Mouse (Mus musculus) neural tube, embryonic 11.5 days (tissue): ENCODE measurements around the gene Rtn2. TPM values are rescaled to one million over a fixed set of nuclear protein-coding genes. Genes with fewer than 3 reads are reported as not detected.

Experiments used
- ATAC-seq: fragments of 200-750 bp; cut with Nextera tagmentation; 2 replicates; pipeline ENCODE4 v1.8.0; 2017; ENCODE audit warnings: moderate number of reproducible peaks, mild to moderate bottlenecking, moderate TSS enrichment, moderate library complexity; ENCODE audit not compliant: insufficient read depth, low FRiP score, low TSS enrichment
- DNase-seq: peaks from one replicate; pipeline ENCODE4 v3.0.0-alpha.2; 2015; ENCODE audit warnings: low spot score
- H3K27ac ChIP-seq: fragments of 300-500 bp; sonication (generic); 2 replicates; pipeline ENCODE4 v1.5.1; 2014; ENCODE audit warnings: low read depth, mild to moderate bottlenecking, low read length
- H3K27me3 ChIP-seq: fragments of 300-500 bp; sonication (generic); 2 replicates; pipeline ENCODE4 v1.6.1; 2014; ENCODE audit warnings: mild to moderate bottlenecking, low read length, mixed read lengths; ENCODE audit not compliant: control insufficient read depth, insufficient read depth
- H3K36me3 ChIP-seq: fragments of 300-500 bp; sonication (generic); 2 replicates; pipeline ENCODE4 v1.6.1; 2014; ENCODE audit warnings: mild to moderate bottlenecking, low read length, moderate library complexity, mixed read lengths; ENCODE audit not compliant: control insufficient read depth, insufficient read depth
- H3K4me1 ChIP-seq: fragments of 300-500 bp; sonication (generic); 2 replicates; pipeline ENCODE4 v1.6.1; 2014; ENCODE audit warnings: low read length, mixed read lengths; ENCODE audit not compliant: control insufficient read depth, insufficient read depth
- H3K4me2 ChIP-seq: fragments of 300-500 bp; sonication (generic); 2 replicates; pipeline ENCODE4 v1.6.1; 2014; ENCODE audit warnings: low read depth, mild to moderate bottlenecking, moderate library complexity
- H3K4me3 ChIP-seq: fragments of 300-500 bp; sonication (generic); 2 replicates; pipeline ENCODE4 v1.5.1; 2014; ENCODE audit warnings: low read depth, low read length
- H3K9ac ChIP-seq: fragments of 300-500 bp; sonication (generic); 2 replicates; pipeline ENCODE4 v1.6.1; 2014; ENCODE audit warnings: mild to moderate bottlenecking, low read length
- H3K9me3 ChIP-seq: fragments of 300-500 bp; sonication (generic); 2 replicates; pipeline ENCODE4 v1.6.1; 2016; ENCODE audit warnings: low read length; ENCODE audit not compliant: control insufficient read depth
- WGBS: fragments of 180-500 bp; shearing (Covaris S2); extraction: QIAGEN DNeasy Blood & Tissue Kit; methylation state at CpG from one replicate; pipeline ENCODE4 v1.1.7; 2014; 5-methylcytosine and 5-hydroxymethylcytosine counted together
- polyA plus RNA-seq: library from polyadenylated mRNA; unstranded; fragments of >200 nt; fragmentation: Nextera tagmentation; extraction: Ambion mirVana; gene quantifications from 2 replicates; pipeline ENCODE4 v1.2.1, GENCODE M21; 2014

Gene Rtn2
- polyA plus RNA-seq, 1 experiment from 2014 or later, result 60.2 TPM

DNA sequence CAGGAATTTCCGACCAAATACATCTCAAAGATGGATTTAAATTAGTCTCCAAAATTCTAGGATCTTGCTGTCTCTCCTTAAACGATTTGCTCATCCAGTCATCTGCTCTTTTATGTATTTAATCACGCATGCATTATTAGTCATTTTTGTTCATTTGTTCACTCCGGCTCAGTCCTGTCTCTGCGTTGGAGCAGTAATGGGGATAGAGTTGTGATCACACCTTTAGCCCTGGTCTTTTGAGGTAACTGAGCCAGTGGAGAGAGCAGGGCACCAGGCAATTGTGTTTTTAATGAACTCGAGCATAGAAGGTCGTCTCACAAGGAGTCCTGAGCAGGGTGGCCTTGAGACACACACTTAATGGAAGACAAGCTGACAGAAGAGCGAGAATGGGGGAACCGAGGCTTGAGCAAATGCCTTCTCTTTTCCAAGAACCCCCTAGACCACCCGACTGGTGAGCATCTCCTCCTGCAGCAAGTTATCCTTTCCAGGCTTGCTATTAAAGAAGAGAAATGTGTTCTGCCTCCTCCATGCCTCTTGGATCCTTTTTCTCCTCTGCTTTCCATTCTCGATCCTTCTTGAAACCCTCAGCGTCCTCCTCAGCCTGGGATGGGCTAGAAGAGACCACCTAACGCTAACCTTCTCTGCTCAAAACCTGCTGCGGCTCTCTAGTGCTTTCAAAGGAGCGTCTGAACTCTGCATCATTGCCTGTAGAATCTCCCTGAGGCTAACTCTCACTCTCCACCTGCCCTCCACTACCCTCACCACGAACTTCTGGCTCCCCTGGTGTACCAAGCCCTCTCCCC, 19.2 kb downstream of the Rtn2 start:
- 6% methylated on average over 16 of the region's 16 CpGs for WGBS
- Histone ChIP-seq H3K27me3 (peaks cover 51% of the 10 kb centered on the region), H3K27ac (no peak overlapping the region), H3K4me1 (peaks cover 10% of the 10 kb centered on the region; the same call in 1 of the 2 replicates), H3K9me3 (no peaks in the 10 kb centered on the region), H3K36me3 (no peaks in the 10 kb centered on the region), H3K4me2 (peak overlapping the region; percentile 35), H3K9ac (no peak overlapping the region), H3K4me3 (peak overlapping the region; percentile 19)
- DNase-seq, result no peak
- no peak for ATAC-seq

DNA sequence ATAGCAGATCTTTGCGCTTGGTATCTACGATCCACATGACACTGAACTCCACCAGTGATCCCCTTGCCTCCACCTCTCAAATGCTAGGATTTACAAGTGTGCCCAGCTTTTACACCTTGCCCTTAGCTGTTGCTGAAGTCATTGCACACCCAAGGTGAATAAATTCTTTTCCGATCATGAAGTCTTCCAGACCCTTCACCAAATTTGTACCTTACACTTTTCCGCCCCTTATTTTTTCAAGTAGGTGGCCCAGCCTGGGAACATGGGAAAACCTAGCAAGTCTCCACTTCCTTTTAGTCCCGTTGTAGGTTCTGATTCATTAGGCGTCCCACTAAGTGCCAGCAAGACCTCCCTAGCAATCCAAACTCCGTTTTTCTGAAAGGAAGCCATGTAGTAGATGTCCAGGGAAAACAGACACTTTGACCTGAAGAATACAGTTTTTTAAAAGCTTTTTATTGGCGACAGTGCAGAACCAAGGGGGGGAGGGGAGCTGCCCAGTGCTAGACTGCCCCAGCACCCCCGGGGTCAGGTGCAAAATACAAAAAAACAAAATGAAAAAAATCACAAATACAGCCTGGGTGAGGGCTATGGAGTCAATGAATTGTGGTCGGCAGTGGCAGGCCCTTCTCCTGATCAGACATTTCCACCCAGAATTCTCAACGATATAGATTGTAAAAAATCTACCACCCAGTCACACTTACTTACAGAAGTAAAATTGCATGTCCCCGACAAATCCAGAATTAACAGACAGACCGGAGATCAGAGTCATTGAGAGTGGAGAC, 20.0 kb downstream of the Rtn2 start:
- 47% methylated on average over 13 of the region's 13 CpGs for WGBS
- no peaks in the 10 kb centered on the region for H3K36me3 ChIP-seq
- no peak for ATAC-seq
- peak overlapping the region; percentile 19; the same call in 1 of the 2 replicates for H3K4me3 ChIP-seq
- peak overlapping the region; percentile 35; the same call in 1 of the 2 replicates for H3K4me2 ChIP-seq
- H3K4me1 ChIP-seq, result peaks cover 10% of the 10 kb centered on the region
- no peak for DNase-seq
- H3K9me3 ChIP-seq, result no peaks in the 10 kb centered on the region
- peaks cover 59% of the 10 kb centered on the region for H3K27me3 ChIP-seq
- H3K27ac ChIP-seq, result no peak overlapping the region
- H3K9ac ChIP-seq, result no peak overlapping the region

DNA sequence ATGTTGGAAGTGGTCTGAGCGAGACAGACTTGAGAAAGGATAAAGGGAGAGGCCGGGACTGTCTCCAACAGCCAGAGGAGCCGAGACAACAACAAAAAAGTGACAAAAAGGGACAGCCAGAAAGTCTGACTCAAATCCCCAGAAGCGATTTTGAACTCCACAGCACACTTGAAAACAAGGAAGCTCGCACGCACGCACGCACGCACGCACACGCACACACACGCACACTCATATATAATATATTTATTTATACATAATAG, 20.6 kb downstream of the Rtn2 start:
- no peak for DNase-seq
- ATAC-seq, result no peak
- H3K9ac ChIP-seq, result no peak overlapping the region
- H3K27me3 ChIP-seq, result peaks cover 61% of the 10 kb centered on the region
- H3K27ac ChIP-seq, result no peak overlapping the region
- WGBS, result 72% methylated on average over 12 of the region's 12 CpGs
- H3K4me3 ChIP-seq, result no peak overlapping the region
- no peaks in the 10 kb centered on the region for H3K9me3 ChIP-seq
- H3K4me1 ChIP-seq, result peaks cover 14% of the 10 kb centered on the region
- H3K4me2 ChIP-seq, result no peak overlapping the region
- no peaks in the 10 kb centered on the region for H3K36me3 ChIP-seq

GRCm38 (mm10) chr7:19303770-19304169, 21.3 kb downstream of the Rtn2 start:
- Histone ChIP-seq H3K27ac (no peak overlapping the region), H3K9me3 (no peaks in the 10 kb centered on the region), H3K9ac (peak overlapping the region; percentile 16; the same call in 1 of the 2 replicates), H3K27me3 (peaks cover 61% of the 10 kb centered on the region), H3K4me2 (peak overlapping the region; percentile 21), H3K4me3 (no peak overlapping the region), H3K36me3 (no peaks in the 10 kb centered on the region), H3K4me1 (peaks cover 14% of the 10 kb centered on the region)
- DNase-seq, result peak; percentile 83
- under 1% methylated on average over 16 of the region's 16 CpGs for WGBS
- 0 out of 2 replicates have a peak, but pooled peaks have one; percentile 23 for ATAC-seq

DNA sequence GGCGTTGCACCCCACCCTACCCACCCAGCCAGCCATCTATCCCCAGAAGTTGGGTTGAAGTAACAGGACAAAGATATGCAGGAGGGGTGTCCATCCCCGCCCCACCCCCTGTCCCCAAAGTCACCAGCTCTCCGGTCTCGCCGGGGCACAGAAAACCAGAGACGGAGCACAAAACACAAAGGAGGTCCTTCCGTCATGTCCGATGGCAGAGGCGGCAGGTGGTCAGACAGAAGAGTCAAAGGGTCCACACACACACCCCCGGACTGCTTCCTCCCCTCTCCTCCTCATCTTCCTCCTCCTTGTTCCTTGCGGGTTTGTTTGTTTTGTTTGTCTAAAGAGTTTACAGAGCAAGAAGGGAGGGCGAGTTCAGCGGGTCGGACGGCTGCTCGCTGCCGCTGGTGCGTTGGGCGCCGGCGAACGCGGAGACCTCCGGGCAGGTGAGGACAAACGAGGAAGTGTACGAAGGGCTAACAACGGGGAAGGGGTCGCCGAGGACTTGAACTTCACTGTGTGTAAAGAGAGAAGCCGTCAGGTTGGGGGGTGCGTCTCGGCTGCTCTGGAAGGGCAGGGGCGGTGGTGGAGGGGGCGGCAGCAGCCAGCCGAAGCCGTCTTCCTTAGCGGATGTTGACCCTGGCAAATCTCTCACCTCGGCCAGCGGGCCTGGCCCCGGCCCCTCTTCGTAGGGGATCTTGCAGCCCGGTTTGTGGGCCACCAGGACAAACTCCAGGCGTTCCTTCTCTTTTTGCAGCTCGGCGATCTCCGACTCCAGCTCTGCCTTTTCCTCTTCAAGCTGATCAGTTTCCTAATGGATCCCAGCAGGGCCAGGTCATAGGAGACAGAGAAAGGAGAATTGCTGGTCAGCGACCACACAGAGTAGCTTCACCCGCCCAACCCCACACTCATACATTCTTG, 22.3 kb downstream of the Rtn2 start:
- no peak for DNase-seq
- H3K36me3 ChIP-seq, result no peaks in the 10 kb centered on the region
- peak overlapping the region; percentile 23 for H3K4me3 ChIP-seq
- ATAC-seq, result no peak
- H3K9ac ChIP-seq, result peak overlapping the region; percentile 10; the same call in 1 of the 2 replicates
- H3K27ac ChIP-seq, result no peak overlapping the region
- H3K4me1 ChIP-seq, result peaks cover 22% of the 10 kb centered on the region
- H3K9me3 ChIP-seq, result no peaks in the 10 kb centered on the region
- 2% methylated on average over 48 of the region's 48 CpGs for WGBS
- peaks cover 63% of the 10 kb centered on the region for H3K27me3 ChIP-seq
- peak overlapping the region; percentile 40 for H3K4me2 ChIP-seq

DNA sequence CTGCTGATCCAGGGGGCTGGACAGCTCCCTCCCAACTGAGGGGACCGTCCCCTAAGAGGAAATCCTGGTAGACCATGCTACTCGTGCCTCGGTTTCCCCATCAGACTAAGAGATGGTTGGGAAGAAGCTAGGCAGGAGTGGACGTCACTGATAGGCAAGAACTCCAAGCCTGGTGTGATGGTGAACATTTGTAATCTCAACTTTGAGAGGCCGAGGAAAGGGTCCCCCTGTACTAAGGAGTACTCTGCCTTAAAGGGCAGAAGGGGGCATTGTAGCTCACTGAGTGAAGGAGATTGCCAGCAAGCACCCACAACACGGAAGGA, 22.9 kb downstream of the Rtn2 start:
- H3K9ac ChIP-seq, result peak overlapping the region; percentile 10; the same call in 1 of the 2 replicates
- ATAC-seq, result no peak
- WGBS, result 10% methylated on average over 6 of the region's 6 CpGs
- peaks cover 22% of the 10 kb centered on the region for H3K4me1 ChIP-seq
- peaks cover 63% of the 10 kb centered on the region for H3K27me3 ChIP-seq
- no peak overlapping the region for H3K4me2 ChIP-seq
- no peaks in the 10 kb centered on the region for H3K9me3 ChIP-seq
- DNase-seq, result no peak
- no peaks in the 10 kb centered on the region for H3K36me3 ChIP-seq
- H3K4me3 ChIP-seq, result no peak overlapping the region
- H3K27ac ChIP-seq, result no peak overlapping the region

DNA sequence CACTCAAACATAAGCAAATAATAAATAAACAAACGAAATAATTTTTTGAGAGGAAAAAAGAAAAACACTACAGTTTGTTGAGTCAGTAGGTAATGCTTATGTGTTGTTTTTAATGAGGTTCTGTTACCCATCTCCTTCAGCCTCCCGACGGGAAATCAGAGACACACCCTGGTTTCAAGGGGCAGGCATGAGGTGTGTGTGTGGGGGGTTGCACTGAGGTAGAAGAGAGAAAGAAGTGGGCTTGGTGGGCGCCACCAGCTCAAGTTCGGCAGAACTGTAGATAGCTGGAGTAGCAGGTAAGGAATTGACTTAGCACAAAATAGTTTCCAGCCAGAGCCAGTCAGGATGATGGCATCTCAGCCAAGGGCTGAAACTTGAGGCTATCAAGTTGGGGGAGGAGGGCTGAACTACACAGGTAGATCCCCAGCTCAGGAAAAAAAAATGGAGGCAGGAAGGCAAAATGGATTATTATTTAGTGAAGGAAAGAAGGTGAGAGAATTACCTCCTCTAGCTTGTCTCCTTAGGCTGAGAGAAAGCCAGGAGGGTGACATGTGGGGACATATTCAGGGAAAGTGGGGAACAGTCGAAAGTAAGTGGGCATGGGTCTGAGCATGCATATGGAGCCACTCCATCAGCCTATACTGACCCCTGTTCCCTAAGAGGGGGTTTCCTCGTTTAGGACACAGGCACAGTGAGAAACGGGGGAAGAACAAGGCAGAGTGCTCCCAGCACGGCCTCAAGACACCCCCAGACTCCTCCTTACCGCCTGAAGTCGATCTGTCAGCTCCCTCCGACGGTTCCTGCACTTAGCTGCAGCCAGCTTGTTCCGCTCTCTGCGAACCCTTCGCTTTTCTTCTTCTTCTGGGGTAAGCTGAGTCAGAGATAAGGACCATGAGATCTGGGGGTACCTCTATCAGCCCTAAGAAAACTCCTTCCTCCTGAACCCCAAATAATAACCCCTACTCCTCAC, 23.7 kb downstream of the Rtn2 start:
- Histone ChIP-seq H3K27me3 (peaks cover 63% of the 10 kb centered on the region), H3K4me3 (no peak overlapping the region), H3K4me2 (no peak overlapping the region), H3K9me3 (no peaks in the 10 kb centered on the region), H3K9ac (no peak overlapping the region), H3K4me1 (peaks cover 22% of the 10 kb centered on the region), H3K27ac (no peak overlapping the region), H3K36me3 (no peaks in the 10 kb centered on the region)
- DNase-seq, result no peak
- ATAC-seq, result no peak
- 48% methylated on average over 16 of the region's 16 CpGs for WGBS
